Comparison of ENCODE assay signal across 13 mouse cellular contexts in genomic region chr7:83811461-83811860, GRCm38 (mm10). TPM values are rescaled to one million over a fixed set of nuclear protein-coding genes. Genes with fewer than 3 reads are reported as not detected.
DNase-seq lines count a peak whose midpoint lies in the region; ATAC-seq and TF ChIP-seq lines count a peak whose summit lies in the region.
"Had no signal": no experiment of that assay in that cellular context is flagged by ENCODE, and none has a peak within 500 bp of the region (broad histone marks: within the 10 kb centered on the region; RNA-seq: fewer than 3 reads in every experiment).

No protein-coding gene starts in this region.

- H3K27ac ChIP-seq in intestine, embryonic 14.5 days (ENCODE audit: low read depth): peak overlapping the region; percentile 64; the same call in 1 of the 2 replicates
- H3K27ac ChIP-seq in intestine, postnatal 0 days (ENCODE audit: low read depth, low read length): no peak overlapping the region
- no peak overlapping the region for H3K27ac ChIP-seq in midbrain, embryonic 11.5 days (ENCODE audit: low read depth, low read length)
- H3K27ac ChIP-seq in midbrain, embryonic 16.5 days (ENCODE audit: low read length): no peak overlapping the region
- H3K27ac ChIP-seq: liver, embryonic 13.5 days had no signal

- H3K4me1 ChIP-seq in intestine, embryonic 14.5 days (replicated peaks; ENCODE audit: control insufficient read depth, insufficient read depth, low read length): peaks cover 26% of the 10 kb centered on the region
- H3K4me1 ChIP-seq in intestine, postnatal 0 days (replicated peaks; ENCODE audit: control insufficient read depth, insufficient read depth, low read length): no peaks in the 10 kb centered on the region
- H3K4me1 ChIP-seq in midbrain, embryonic 11.5 days (ENCODE audit: control insufficient read depth, insufficient read depth, low read length): peaks cover 18% of the 10 kb centered on the region
- peaks cover 13% of the 10 kb centered on the region for H3K4me1 ChIP-seq in midbrain, embryonic 16.5 days (ENCODE audit: control insufficient read depth, insufficient read depth, low read length)

- no peak overlapping the region for H3K4me2 ChIP-seq in intestine, embryonic 14.5 days (ENCODE audit: low read length)
- H3K4me2 ChIP-seq in intestine, postnatal 0 days (replicated peaks; ENCODE audit: low read depth): no peak overlapping the region
- no peak overlapping the region for H3K4me2 ChIP-seq in midbrain, embryonic 11.5 days
- H3K4me2 ChIP-seq in midbrain, embryonic 16.5 days (ENCODE audit: low read length): no peak overlapping the region
- H3K4me2 ChIP-seq: liver, embryonic 13.5 days had no signal

- ATAC-seq in intestine, embryonic 14.5 days (replicated peaks; ENCODE audit: low FRiP score, low TSS enrichment, low read depth): no peak
- no peak for ATAC-seq in intestine, postnatal 0 days
- ATAC-seq in midbrain, embryonic 11.5 days (ENCODE audit: low FRiP score): no peak
- ATAC-seq in midbrain, embryonic 16.5 days: no peak
- ATAC-seq in CD4-positive, CD25-positive, alpha-beta regulatory T cell, adult 4 months: no peak
- ATAC-seq: hindbrain, embryonic 16.5 days had no signal

- H3K9me3 ChIP-seq in intestine, embryonic 14.5 days (ENCODE audit: control insufficient read depth, low read length): no peaks in the 10 kb centered on the region
- H3K9me3 ChIP-seq in intestine, postnatal 0 days (ENCODE audit: control insufficient read depth): no peaks in the 10 kb centered on the region
- no peaks in the 10 kb centered on the region; the same call in 1 of the 2 replicates for H3K9me3 ChIP-seq in midbrain, embryonic 11.5 days (ENCODE audit: control insufficient read depth, low read length)
- H3K9me3 ChIP-seq in midbrain, embryonic 16.5 days (replicated peaks; ENCODE audit: control insufficient read depth, low read length, poor library complexity, severe bottlenecking): no peaks in the 10 kb centered on the region
- H3K9me3 ChIP-seq: liver, embryonic 13.5 days had no signal

- H3K27me3 ChIP-seq in intestine, embryonic 14.5 days (replicated peaks; ENCODE audit: control insufficient read depth, insufficient read depth, low read length): no peaks in the 10 kb centered on the region
- no peaks in the 10 kb centered on the region for H3K27me3 ChIP-seq in intestine, postnatal 0 days (replicated peaks; ENCODE audit: control insufficient read depth, insufficient read depth, low read length)
- H3K27me3 ChIP-seq in midbrain, embryonic 11.5 days (ENCODE audit: control insufficient read depth, insufficient read depth, low read length): no peaks in the 10 kb centered on the region
- no peaks in the 10 kb centered on the region for H3K27me3 ChIP-seq in midbrain, embryonic 16.5 days (ENCODE audit: control insufficient read depth, insufficient read depth, low read depth, low read length)
- H3K27me3 ChIP-seq: liver, embryonic 13.5 days had no signal

- no peaks in the 10 kb centered on the region for H3K36me3 ChIP-seq in intestine, embryonic 14.5 days (ENCODE audit: control insufficient read depth, insufficient read depth, low read length)
- no peaks in the 10 kb centered on the region for H3K36me3 ChIP-seq in intestine, postnatal 0 days (ENCODE audit: control insufficient read depth, insufficient read depth)
- no peaks in the 10 kb centered on the region for H3K36me3 ChIP-seq in midbrain, embryonic 11.5 days (ENCODE audit: control insufficient read depth, insufficient read depth, low read length)
- no peaks in the 10 kb centered on the region for H3K36me3 ChIP-seq in midbrain, embryonic 16.5 days (ENCODE audit: control insufficient read depth, insufficient read depth, low read length)
- H3K36me3 ChIP-seq: liver, embryonic 13.5 days had no signal

- H3K4me3 ChIP-seq in intestine, embryonic 14.5 days (ENCODE audit: low read depth, low read length): no peak overlapping the region
- no peak overlapping the region for H3K4me3 ChIP-seq in intestine, postnatal 0 days (ENCODE audit: low read depth, low read length)
- H3K4me3 ChIP-seq in midbrain, embryonic 11.5 days (ENCODE audit: low read depth, low read length): no peak overlapping the region
- H3K4me3 ChIP-seq in midbrain, embryonic 16.5 days (ENCODE audit: low read depth, low read length): no peak overlapping the region
- H3K4me3 ChIP-seq: liver, embryonic 13.5 days had no signal

- H3K9ac ChIP-seq in intestine, embryonic 14.5 days (ENCODE audit: low read length): no peak overlapping the region
- no peak overlapping the region for H3K9ac ChIP-seq in intestine, postnatal 0 days (ENCODE audit: low read depth, low read length)
- H3K9ac ChIP-seq in midbrain, embryonic 11.5 days (ENCODE audit: low read length): no peak overlapping the region
- H3K9ac ChIP-seq in midbrain, embryonic 16.5 days (ENCODE audit: low read depth, low read length): no peak overlapping the region
- H3K9ac ChIP-seq: liver, embryonic 13.5 days had no signal

- peak; percentile 23 for DNase-seq in cerebellum, adult 11-12 months
- DNase-seq in cerebellum, adult 8-10 months: no peak
- DNase-seq in intestine, embryonic 14.5 days (ENCODE audit: low spot score): no peak
- DNase-seq in midbrain, embryonic 11.5 days (ENCODE audit: low spot score, missing footprints): peak; percentile 84
- no peak for DNase-seq in embryo, embryonic 11 days
- DNase-seq: cerebellum, adult 9-11 months; liver, embryonic 13.5 days; spleen, adult 18-20 months; thymus, adult 18-20 months had no signal

- TF ChIP-seq CTCF in intestine, postnatal 0 days (IDR thresholded peaks at IDR 0.05; ENCODE audit: low read depth): no peak

- WGBS in intestine, embryonic 14.5 days: 80% methylated on average over 4 of the region's 4 CpGs
- WGBS in intestine, postnatal 0 days: 81% methylated on average over 4 of the region's 4 CpGs
- 90% methylated on average over 4 of the region's 4 CpGs for WGBS in midbrain, embryonic 11.5 days
- 88% methylated on average over 4 of the region's 4 CpGs for WGBS in midbrain, embryonic 16.5 days

RNA-seq across cellular contexts. Expression of gene Cfap161, which starts 16.8 kb away (rescaled TPM):
- polyA plus RNA-seq in intestine, embryonic 14.5 days (2014; fragmentation: Nextera tagmentation; extraction: Ambion mirVana): 0.17 and 0.45 TPM in 2 replicates
- polyA plus RNA-seq in intestine, postnatal 0 days (2015; fragmentation: Nextera tagmentation; extraction: Ambion mirVana): not detected in 2 replicates
- polyA plus RNA-seq in midbrain, embryonic 11.5 days (2014; fragmentation: Nextera tagmentation; extraction: Ambion mirVana): not detected in 2 replicates
- 1.8 and 2.3 TPM in 2 replicates for polyA plus RNA-seq in midbrain, embryonic 16.5 days (2015; fragmentation: Nextera tagmentation; extraction: Ambion mirVana)
- polyA plus RNA-seq in CD4-positive, CD25-positive, alpha-beta regulatory T cell, adult 4 months (2017; shearing (Covaris generic)): not detected
- polyA plus RNA-seq: liver, embryonic 13.5 days had no signal

Comparison
In these comparisons a context has a peak if more than half of its experiments do, and no peak if none do; other contexts are left out.
1. DNase-seq: peak in cerebellum, adult 11-12 months (single experiment) and midbrain, embryonic 11.5 days (single experiment); none in cerebellum, adult 8-10 months (single experiment), intestine, embryonic 14.5 days (single experiment) and embryo, embryonic 11 days (single experiment).